Mouse (Mus musculus) testis, adult 2 months (tissue): ENCODE results near the gene Cct5.

Experiments used
- CTCF ChIP-seq: fragments of 200-500 bp; IDR thresholded peaks from 2 replicates; pipeline ENCODE4 v1.5.1; 2012; ENCODE audit warnings: low read depth, mild to moderate bottlenecking, inconsistent platforms, low read length, moderate library complexity; ENCODE audit not compliant: control insufficient read depth, insufficient read depth, insufficient replicate concordance
- POLR2A ChIP-seq: fragments of 200-500 bp; IDR thresholded peaks from 2 replicates; pipeline ENCODE4 v1.6.1; 2012; ENCODE audit warnings: low read depth, mild to moderate bottlenecking, inconsistent platforms, low read length, moderate library complexity; ENCODE audit not compliant: control insufficient read depth

GRCm38 (mm10) chr15:31627277-31628154 lies 25.9 kb upstream of the Cct5 start:
- TF ChIP-seq POLR2A (no peak), CTCF (no peak)
